Mouse (Mus musculus) kidney, postnatal 10 days (tissue): ENCODE data around the gene Rab11b.

Experiments
- DNase-seq: peaks from one replicate; pipeline ENCODE4 v3.0.0; 2021; ENCODE audit warnings: mixed read lengths

The Rab11b gene

GRCm38 (mm10) chr17:33714779-33715178 is 45.6 kb downstream of the Rab11b start:
- no peak for DNase-seq

GRCm38 (mm10) chr17:33713271-33713670 is 47.1 kb downstream of the Rab11b start:
- no peak for DNase-seq

- no peak for DNase-seq
Observed at GRCm38 (mm10) chr17:33709834-33710233, 50.5 kb downstream of the Rab11b start.

- no peak for DNase-seq
Observed at GRCm38 (mm10) chr17:33703091-33703490, 57.2 kb downstream of the Rab11b start.

GRCm38 (mm10) chr17:33702178-33702577 is 58.2 kb downstream of the Rab11b start:
- no peak for DNase-seq

GRCm38 (mm10) chr17:33695471-33695870 is 64.9 kb downstream of the Rab11b start:
- DNase-seq: no peak
